Mouse (Mus musculus) limb, embryonic 14.5 days (tissue): ENCODE results near the gene Tmem170. TPM values are rescaled to one million over a fixed set of nuclear protein-coding genes. Genes with fewer than 3 reads are reported as not detected.

Experiments
- ATAC-seq: fragments of 200-750 bp; cut with Nextera tagmentation; 2 replicates; pipeline ENCODE4 v1.8.0; 2017; ENCODE audit warnings: low read depth, moderate number of reproducible peaks, moderate TSS enrichment; ENCODE audit not compliant: low FRiP score
- DNase-seq: peaks from one replicate; pipeline ENCODE4 v3.0.0-alpha.2; 2015; ENCODE audit warnings: low spot score
- H3K27ac ChIP-seq: fragments of 300-500 bp; sonication (generic); replicated peaks from 2 replicates; pipeline ENCODE4 v1.5.1; 2014; ENCODE audit warnings: low read depth, mild to moderate bottlenecking, low read length, moderate library complexity, mixed read lengths
- H3K27me3 ChIP-seq: fragments of 300-500 bp; sonication (generic); 2 replicates; pipeline ENCODE4 v1.6.1; 2014; ENCODE audit warnings: low read length, mixed read lengths; ENCODE audit not compliant: control insufficient read depth, insufficient read depth
- H3K36me3 ChIP-seq: fragments of 300-500 bp; sonication (generic); 2 replicates; pipeline ENCODE4 v1.6.1; 2014; ENCODE audit warnings: mild to moderate bottlenecking, low read length, moderate library complexity, mixed read lengths; ENCODE audit not compliant: control insufficient read depth, insufficient read depth
- H3K4me1 ChIP-seq: fragments of 300-500 bp; sonication (generic); 2 replicates; pipeline ENCODE4 v1.6.1; 2014; ENCODE audit warnings: antibody characterized with exemption, low read length, mixed read lengths; ENCODE audit not compliant: control insufficient read depth, insufficient read depth
- H3K4me2 ChIP-seq: fragments of 300-500 bp; sonication (generic); replicated peaks from 2 replicates; pipeline ENCODE4 v1.6.1; 2014; ENCODE audit warnings: low read depth, mild to moderate bottlenecking, low read length, moderate library complexity; ENCODE audit not compliant: severe bottlenecking
- H3K4me3 ChIP-seq: fragments of 300-500 bp; sonication (generic); replicated peaks from 2 replicates; pipeline ENCODE4 v1.5.1; 2014; ENCODE audit warnings: low read length
- H3K9ac ChIP-seq: fragments of 300-500 bp; sonication (generic); 2 replicates; pipeline ENCODE4 v1.6.1; 2014; ENCODE audit warnings: mild to moderate bottlenecking, low read depth, low read length, moderate library complexity; ENCODE audit not compliant: severe bottlenecking
- H3K9me3 ChIP-seq: fragments of 300-500 bp; sonication (generic); 2 replicates; pipeline ENCODE4 v1.6.1; 2016; ENCODE audit warnings: low read length; ENCODE audit not compliant: control insufficient read depth
- POLR2A ChIP-seq: fragments of 200-500 bp; IDR thresholded peaks from 2 replicates; pipeline ENCODE4 v1.8.0; 2012; ENCODE audit warnings: inconsistent platforms, mild to moderate bottlenecking, moderate library complexity, borderline replicate concordance; ENCODE audit not compliant: insufficient read depth, insufficient read length; ENCODE audit errors: extremely low read depth
- WGBS: fragments of 180-500 bp; shearing (Covaris S2); extraction: QIAGEN DNeasy Blood & Tissue Kit; methylation state at CpG from one replicate; pipeline ENCODE4 v1.1.7; 2014; 5-methylcytosine and 5-hydroxymethylcytosine counted together
- polyA plus RNA-seq, 2 experiments: library from polyadenylated mRNA; depleted of rRNA in 1 of 2; stranded (reverse) in 1 of 2; unstranded in 1 of 2; fragments of >200 nt; fragmentation: Nextera tagmentation in 1 of 2; extraction: Ambion mirVana in 1 of 2; gene quantifications; 2 replicates each; pipeline versions ENCODE4 v1.2.1 to v1.2.3; 2012 to 2014

Gene Tmem170
- polyA plus RNA-seq, 2 experiments: 4.0 to 5.8 TPM

GRCm38 (mm10) chr8:111898586-111898985 lies 22.0 kb upstream of the Tmem170 start:
- Histone ChIP-seq H3K4me3 (no peak overlapping the region), H3K4me2 (no peak overlapping the region), H3K9me3 (no peaks in the 10 kb centered on the region), H3K27ac (no peak overlapping the region), H3K9ac (no peak overlapping the region), H3K4me1 (no peaks in the 10 kb centered on the region), H3K27me3 (no peaks in the 10 kb centered on the region), H3K36me3 (no peaks in the 10 kb centered on the region)
- ATAC-seq: no peak
- TF ChIP-seq POLR2A: no peak
- DNase-seq: no peak
- 35% methylated on average over 10 of the region's 10 CpGs for WGBS

- ATAC-seq: no peak
These were observed 18.4 kb upstream of the Tmem170 start for GRCm38 (mm10) chr8:111894955-111895354.

GRCm38 (mm10) chr8:111892615-111893014 lies 16.1 kb upstream of the Tmem170 start:
- peaks cover 12% of the 10 kb centered on the region for H3K4me1 ChIP-seq
- H3K9me3 ChIP-seq: no peaks in the 10 kb centered on the region
- ATAC-seq: no peak
- no peak overlapping the region for H3K4me3 ChIP-seq
- DNase-seq: no peak
- no peaks in the 10 kb centered on the region for H3K36me3 ChIP-seq
- H3K27me3 ChIP-seq: peaks cover 30% of the 10 kb centered on the region
- no peak overlapping the region for H3K27ac ChIP-seq
- 56% methylated on average over 5 of the region's 5 CpGs for WGBS
- H3K4me2 ChIP-seq: no peak overlapping the region
- no peak overlapping the region for H3K9ac ChIP-seq
- no peak for TF ChIP-seq POLR2A

More at GRCm38 (mm10) chr8:111894955-111895354, 18.4 kb upstream of the Tmem170 start:
- Histone ChIP-seq H3K27me3 (peaks cover 20% of the 10 kb centered on the region), H3K4me3 (no peak overlapping the region), H3K9ac (no peak overlapping the region), H3K9me3 (no peaks in the 10 kb centered on the region), H3K4me1 (peaks cover 6% of the 10 kb centered on the region; the same call in 1 of the 2 replicates), H3K27ac (no peak overlapping the region), H3K4me2 (no peak overlapping the region), H3K36me3 (no peaks in the 10 kb centered on the region)
- WGBS: 85% methylated on average over 7 of the region's 7 CpGs
- DNase-seq: no peak
- TF ChIP-seq POLR2A: no peak

- H3K9me3 ChIP-seq: no peaks in the 10 kb centered on the region
- peaks cover 30% of the 10 kb centered on the region for H3K27me3 ChIP-seq
These were observed 15.4 kb upstream of the Tmem170 start for GRCm38 (mm10) chr8:111891983-111892382.

GRCm38 (mm10) chr8:111890911-111891303 lies 14.4 kb upstream of the Tmem170 start:
- Histone ChIP-seq H3K27ac (no peak overlapping the region), H3K4me2 (no peak overlapping the region), H3K27me3 (peaks cover 30% of the 10 kb centered on the region), H3K36me3 (no peaks in the 10 kb centered on the region), H3K4me1 (peaks cover 12% of the 10 kb centered on the region), H3K9me3 (no peaks in the 10 kb centered on the region), H3K4me3 (0 out of 2 replicates have a peak overlapping the region, but pooled peaks have one; percentile 24), H3K9ac (no peak overlapping the region)
- DNase-seq: no peak
- ATAC-seq: no peak
- WGBS: 63% methylated on average over 6 of the region's 6 CpGs
- no peak for TF ChIP-seq POLR2A

More at GRCm38 (mm10) chr8:111891983-111892382, 15.4 kb upstream of the Tmem170 start:
- Histone ChIP-seq H3K4me1 (peaks cover 12% of the 10 kb centered on the region), H3K9ac (no peak overlapping the region), H3K36me3 (no peaks in the 10 kb centered on the region), H3K4me3 (no peak overlapping the region), H3K27ac (no peak overlapping the region), H3K4me2 (no peak overlapping the region)
- no peak for TF ChIP-seq POLR2A
- ATAC-seq: no peak
- no peak for DNase-seq
- 17% methylated on average over 8 of the region's 8 CpGs for WGBS
